Mouse (Mus musculus) thymus, postnatal 25 days (tissue): Measurements from ENCODE around the gene Gdf15.

Experiments used
- DNase-seq: peaks from one replicate; pipeline ENCODE4 v3.0.0; 2022

The Gdf15 gene

DNA sequence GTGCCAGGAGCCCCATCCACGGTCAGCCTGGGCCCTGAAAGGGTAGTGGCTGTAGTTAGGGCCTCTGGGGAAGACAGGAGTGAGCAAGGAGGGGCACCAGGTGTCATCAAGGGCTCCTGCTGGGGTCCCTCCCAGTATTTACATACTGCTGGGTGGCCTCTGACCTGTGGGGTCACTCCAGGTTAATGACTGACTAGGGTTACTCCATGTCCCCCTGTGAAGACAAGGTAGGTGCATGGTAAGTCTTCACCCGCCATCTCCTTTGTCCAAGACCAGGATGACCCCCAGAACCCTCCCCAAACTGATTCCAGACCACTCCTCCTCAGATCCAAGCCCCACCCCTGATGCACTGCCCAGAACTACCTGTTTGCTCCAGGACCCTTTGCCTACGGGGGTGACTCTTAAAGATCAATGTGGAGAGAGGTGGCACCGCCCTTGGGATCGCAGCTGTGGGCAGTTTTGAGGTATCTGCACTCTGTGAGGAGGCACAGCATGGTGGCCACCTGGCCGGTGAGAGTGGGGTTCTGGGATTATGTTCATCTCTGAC is at the start of gene Gdf15:
Gdf15 (minus strand) TSS at position 111 of the 547 bp plus-strand sequence.
- no peak for DNase-seq

DNA sequence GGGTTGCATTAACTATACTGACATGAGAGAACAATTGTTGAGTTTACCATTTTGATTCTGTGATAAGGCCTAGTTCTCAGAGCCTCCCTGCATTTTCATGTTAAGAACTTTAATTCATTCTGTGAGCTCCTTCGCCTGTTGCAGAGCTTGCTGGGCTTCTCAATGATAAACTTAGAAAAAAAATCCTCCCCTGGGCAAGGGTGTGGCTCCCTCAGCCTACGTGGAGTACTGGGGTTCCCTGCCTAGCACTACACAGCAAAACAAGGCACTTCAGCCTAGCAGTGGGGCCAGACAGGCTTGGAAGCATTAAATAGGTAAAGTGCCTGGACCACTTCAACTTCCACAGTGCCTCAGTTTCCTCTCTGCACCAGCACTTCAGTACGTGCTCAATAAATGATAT is 49.2 kb upstream of the Gdf15 start:
- no peak for DNase-seq

DNA sequence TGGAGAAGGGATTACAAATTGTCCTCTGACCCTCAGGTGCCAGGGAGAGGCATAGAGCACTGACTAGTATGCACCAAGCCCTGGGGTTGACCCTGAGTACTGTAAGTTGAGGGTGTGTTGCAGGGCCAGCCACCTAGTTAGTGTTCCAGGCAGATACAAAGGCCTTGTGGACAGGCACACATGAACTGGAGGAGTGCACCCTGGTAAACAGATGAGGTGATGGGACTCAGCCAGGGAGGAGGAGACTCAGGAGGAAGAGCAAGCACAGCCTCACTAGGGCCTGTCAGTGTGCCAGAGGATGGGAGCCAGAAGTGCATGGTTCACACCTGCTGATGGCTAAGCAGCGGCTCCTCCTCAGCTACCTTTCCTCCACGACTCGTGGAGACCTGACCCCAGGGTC is 47.8 kb upstream of the Gdf15 start:
- DNase-seq = no peak

DNA sequence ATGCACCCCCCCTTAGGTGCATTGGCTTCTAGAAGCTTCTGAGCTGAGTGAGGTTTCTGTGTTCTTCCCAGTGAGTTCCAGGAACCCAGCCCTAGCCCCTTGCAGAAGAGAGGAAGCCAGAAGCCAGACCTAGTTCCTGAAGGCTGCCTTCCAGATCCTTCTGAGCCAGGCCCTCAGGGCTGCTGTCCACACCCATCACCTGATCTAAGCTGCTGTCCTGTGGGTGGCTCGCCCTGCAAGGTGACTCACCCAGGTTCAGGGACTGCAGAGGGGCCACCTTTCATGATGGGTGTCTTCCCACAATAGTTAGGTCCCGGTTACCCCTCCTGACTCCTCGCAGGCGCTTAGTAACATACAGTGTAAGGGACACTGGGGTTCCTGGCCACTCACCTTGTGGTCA is 47.1 kb upstream of the Gdf15 start:
- DNase-seq = no peak

DNA sequence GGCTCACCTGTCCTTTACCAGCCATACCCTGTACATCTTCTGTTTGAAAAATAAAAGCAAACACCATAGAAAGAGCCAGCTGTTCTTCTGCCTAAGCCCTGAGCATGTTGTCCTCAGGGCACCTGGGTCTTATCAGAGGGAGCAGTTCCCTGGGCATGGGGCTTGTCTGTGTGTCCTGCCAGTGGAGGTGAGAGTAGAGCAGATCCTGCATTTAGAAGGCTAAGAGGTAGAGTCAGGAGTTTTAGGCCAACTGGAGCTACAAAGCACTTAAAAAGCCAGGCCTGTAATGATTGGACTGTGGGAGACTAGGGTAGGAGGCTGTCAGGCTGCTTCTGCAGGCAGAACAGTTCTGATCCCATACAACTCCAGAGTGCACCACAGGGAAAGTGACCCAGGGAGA is 46.4 kb upstream of the Gdf15 start:
- DNase-seq = no peak

DNA sequence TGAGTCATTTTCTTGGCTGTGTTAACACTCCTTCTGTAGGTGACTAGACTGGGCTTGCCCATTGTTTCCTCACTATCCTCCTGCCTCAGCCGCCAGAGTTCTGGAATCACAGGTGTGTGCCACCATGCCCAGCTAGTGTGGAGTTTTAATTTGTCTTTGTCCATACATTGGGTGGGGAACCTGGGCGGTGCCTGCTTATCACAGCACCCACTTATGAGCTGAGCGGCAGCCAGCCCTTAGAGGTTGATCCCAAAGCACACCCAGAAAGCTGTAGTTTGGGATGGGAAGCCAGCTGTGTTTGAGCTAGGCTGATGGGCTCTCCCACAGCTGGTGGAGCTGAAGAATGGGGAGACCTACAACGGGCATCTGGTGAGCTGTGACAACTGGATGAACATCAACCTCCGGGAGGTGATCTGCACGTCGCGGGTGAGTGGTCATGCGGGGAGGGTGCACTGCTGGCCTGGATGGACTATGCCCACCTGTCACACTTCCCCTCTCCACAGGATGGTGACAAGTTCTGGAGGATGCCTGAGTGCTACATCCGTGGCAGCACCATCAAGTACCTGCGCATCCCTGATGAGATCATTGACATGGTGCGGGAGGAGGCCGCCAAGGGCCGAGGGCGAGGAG is 45.3 kb upstream of the Gdf15 start:
- DNase-seq = no peak

DNA sequence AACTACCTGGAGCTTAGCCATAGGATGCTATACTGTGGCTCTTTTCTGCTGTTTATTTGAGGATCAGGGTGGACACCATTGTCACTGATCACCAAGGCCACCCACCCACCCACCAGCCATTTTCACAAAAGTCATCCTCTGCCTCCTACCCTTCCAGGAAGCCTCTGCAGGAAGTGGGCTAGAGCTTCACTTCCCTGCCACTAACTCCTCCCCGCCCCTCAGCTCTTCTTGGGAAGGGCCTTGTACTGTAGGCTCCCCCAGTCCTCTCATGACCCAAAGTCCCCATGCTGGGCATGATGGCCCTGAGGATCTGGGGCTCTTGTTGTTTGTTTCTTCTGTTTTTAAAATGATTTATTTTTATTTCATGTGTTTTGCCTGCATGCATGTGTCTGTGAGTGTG is 43.1 kb upstream of the Gdf15 start:
- DNase-seq = peak; percentile 73

DNA sequence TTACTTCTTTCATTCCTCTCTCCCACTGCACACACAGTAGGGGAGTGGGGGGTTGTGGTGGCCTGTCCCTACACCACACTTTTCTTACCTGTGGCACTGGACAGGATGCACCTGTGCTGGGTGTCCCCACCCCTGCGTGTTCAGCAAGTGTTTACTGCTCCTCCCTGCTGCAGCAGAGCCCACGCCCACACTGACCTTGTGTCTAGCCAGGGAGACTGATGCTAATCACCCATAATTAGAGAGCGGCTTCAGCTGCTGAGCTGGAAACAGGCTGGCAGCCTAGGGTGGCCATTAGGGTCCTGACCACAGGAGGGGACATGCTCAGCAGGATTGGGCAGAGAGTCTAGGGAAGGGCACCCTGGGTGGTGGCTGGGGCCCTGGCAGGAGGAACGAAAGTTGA is 42.5 kb upstream of the Gdf15 start:
- no peak for DNase-seq

DNA sequence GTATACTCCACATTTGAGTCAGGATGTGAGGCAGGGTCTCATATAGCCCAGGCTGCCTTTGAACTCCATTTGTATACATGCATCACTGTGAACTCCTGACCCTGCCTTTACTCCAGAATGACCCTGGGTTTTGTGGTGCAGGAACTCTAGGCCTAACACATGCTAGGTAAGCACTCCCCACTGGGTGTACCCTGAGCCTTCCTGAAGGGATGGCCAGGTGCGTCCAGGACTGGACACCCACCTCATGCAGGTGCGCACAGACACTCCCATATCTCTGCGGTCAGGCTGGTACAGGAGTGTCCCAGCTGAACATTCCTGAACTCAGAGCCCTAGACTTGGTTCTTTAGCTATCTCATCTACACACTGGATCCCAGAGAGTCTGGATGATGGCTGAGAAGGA is 41.9 kb upstream of the Gdf15 start:
- peak; percentile 25 for DNase-seq

DNA sequence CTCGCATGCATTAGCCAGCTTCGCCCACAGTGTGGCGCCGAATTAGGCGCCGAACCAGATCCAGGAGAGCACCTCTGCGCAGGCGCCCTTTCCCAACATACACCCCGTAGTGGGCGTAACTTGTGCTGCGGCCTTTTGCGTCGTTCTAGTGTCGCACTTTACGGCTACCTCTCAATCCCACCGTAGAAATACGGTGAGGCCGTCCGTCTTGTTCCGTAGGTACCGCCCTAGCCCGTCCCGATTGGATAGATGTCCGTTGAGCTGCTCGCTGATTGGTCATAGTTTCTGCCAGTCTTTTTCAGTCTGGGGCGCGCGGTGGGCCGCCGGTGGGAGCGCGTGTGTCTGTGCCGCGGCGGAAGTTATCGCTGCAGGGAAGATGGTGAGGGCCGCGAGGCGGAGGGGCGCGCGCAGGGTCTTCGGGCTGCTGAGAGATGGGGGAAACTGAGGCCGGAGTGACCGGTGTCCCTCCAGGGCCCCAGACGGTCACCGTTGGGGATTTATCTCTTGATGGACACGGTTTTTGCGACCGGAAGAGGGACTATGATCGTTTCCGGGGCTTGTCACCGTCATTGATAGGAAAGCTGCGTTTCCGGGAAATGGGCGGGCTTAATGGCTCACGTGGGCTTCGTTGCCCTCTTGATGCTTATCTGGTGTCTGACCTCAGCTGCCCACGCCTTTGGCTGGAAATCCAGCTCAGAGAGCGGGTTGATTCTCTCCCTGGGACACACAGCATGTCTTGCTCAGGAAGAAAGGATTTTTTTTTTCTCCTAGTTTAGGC is 41.0 kb upstream of the Gdf15 start, which contains the start of gene Lsm4:
Lsm4 (plus strand) TSS at position 170 of the 778 bp plus-strand sequence.
- peak; percentile 99 for DNase-seq

DNA sequence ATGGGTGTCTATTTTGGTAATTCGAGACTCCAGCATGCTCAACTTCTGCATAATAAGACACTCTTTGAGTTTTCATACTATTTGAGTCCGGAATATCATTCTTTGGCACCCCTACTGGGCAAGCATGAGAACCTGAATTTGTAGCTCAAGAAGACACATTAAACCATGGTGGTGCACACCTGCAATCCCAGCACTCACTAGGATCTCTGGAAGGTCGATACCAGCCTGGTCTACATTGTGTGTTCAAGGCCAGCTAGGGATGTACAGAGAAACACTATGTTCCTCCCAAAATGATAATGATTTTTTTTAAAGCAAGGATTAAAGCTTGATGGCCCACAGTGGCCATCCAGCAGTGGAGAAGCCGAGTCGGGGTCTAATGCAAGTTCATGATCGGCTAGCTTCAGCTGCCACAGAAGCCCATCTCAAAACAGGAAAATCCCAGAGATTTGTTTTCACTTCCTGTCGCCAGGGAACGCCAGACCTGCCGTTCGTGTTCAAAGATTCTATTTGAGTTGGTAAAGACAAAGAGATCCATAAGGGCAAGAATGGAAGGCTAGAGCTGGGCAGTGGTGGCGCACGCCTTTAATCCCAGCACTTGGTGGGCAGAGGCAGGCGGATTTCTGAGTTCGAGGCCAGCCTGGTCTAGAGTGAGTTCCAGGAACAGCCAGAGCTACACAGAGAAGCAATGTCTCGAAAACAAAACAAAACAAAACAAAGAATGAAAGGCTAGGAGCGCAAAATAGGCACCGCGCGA is 40.2 kb upstream of the Gdf15 start:
- no peak for DNase-seq

DNA sequence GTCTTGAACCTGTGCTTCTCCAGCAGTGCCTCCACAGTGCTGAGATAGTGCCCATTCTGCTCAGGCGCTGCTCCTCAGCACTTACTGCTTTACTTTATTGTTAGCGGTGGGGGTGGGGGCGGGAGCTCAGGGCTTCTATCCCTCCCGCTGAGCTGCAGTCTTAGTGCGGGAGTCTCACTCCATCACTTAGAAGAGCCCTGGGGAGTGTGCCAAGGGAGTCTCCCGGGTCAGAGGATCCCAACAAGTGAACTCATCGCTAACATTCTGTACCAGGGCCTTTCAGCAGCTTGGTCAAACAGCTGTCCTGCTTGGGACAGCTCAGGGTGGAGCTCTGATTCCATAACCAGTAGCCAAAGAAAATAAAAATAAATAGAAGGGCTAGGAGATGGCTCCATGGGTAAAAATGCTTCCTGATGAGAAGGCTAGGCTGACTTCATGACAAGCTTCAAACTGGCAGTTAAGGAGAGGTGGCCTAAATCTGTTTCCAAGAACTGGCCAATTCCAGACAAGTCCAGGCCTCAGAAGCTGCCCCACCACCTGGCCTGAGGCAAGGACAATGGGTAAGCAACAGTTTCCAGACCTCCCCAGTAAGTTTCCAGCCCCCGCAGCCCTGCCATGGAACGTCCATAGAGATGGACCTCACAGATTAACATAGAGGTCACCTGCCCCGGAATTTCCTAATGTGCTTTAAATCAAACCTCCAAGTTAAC is 39.5 kb upstream of the Gdf15 start:
- DNase-seq = no peak

DNA sequence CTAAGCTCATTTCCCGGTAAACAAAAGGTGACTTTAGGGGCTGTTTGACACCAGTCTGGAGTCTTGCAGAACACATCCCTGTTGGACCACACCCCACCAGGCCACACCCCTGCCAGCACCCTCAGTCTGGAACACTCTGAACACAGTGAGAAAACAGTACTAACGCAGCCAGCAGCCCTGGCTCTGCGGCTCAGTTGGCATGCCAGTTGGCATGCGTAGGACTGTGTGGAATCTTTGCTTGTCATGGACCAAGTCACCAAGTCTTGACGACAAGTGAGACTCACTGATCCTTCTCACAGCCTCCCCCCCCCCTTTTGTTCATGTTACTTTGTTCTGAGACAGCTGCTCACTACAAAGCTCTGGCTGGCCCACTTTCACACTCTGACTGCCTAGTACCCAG is 34.8 kb upstream of the Gdf15 start:
- peak; percentile 24 for DNase-seq

DNA sequence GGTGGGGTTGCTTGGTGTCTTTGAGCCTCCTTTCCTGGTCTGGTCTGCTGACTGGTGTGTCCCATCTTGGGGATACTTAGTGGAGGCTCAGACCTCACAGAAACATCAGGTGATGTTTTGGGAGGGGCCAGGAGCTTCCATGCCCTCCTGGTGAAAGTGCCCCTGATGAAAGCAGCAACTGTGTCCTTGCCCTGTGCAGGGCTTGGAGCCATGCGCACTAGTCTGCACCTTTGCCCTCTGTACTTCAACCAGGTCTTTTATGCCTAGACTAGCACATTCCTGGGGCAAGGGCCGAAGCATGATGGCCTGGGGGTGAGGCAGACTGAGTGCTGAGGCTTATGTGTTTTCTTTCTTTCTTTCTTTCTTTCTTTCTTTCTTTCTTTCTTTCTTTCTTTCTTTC is 33.3 kb upstream of the Gdf15 start:
- DNase-seq = no peak

DNA sequence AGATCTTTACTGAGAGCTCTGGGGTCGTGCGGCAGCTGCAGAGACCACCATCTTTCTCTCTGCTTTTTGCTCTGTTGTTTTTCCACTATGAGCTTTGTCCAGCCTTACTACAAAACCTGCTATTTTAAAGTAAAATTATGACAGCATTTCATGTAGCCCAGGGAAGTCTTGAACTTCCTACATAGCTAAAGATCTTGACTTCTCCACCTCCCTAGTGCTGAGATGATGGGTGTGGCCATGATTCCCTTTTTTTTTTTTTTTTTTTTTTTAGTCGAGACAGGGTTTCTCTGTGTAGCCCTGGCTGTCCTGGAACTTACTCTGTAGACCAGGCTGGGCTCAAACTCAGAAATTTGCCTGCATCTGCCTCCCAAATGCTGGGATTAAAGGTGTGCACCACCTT is 32.4 kb upstream of the Gdf15 start:
- no peak for DNase-seq

DNA sequence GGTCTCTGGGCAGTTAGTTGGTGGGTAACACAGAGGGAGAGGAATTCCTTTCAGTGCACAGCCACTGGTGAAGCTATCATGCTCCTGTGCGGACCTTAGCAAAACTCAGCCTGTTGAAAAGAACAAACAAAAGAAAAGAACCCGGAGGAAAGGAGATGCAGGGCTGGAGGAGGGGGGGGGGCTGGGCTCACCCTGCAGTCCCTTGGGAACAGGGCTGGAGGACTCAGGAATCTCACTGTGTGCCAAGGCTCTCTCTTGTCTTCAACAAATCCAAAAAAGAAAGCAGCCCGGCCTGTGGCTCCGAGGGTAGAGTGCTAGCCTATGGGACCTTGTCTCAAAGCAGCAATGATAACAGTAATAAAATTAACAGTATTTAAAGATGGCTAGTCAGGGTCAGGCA is 31.4 kb upstream of the Gdf15 start:
- no peak for DNase-seq

DNA sequence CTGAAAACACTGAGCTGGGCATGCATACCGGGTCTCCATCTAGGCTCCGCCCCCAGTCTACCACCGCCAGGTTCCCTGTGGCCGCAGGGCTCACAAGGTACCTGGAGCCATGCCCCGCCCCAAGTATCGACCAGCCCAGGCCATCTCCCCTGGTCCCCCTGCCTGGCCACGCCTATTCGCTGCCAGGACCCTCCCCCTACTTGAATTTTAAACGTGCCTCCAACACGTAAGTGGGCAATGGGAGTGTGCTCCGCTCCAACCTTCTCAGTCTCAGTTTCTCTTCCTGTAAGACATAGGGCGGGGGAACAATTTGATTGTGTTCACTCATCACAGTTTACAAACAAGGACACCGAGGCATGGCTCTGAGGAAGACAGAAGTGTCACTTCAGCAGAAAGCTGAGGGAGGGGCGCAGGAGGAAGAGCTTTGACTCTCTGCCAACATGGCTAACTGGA is 28.0 kb upstream of the Gdf15 start, which contains the start of gene Pgpep1:
Pgpep1 (minus strand) TSS at position 116 of the 453 bp plus-strand sequence.
- peak; percentile 35 for DNase-seq

DNA sequence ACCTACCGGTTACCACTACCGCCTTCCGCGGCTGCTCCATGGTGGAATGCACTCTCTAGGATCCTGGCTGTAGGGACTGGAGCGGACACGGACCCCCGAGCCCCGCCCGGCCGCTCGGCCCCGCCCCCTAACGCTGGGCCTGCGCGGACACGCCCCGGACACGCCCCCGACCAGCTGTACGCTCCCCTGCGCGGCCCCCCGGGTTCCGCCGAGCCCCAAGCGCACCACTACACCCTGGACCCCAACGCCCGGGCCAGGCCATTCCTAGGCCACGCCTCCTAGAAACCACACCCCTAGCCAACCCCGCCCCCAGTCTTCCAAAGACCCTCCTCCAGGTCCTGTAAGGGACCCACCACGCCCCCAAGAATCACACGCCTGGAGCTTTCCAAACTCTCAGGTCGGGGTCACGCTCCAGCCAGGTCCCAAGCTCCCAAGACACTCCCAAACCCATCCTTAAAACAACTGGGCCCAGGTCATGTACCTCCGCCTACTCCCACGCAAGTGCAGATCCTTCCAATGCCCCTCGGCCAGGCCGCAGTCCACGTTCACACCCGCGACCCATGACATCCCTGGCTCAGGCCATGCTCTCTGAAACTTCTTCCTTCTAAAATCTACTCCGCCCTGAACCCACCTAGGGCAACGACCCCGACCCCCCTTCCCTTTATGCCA is 27.5 kb upstream of the Gdf15 start:
- DNase-seq = peak; percentile 90

DNA sequence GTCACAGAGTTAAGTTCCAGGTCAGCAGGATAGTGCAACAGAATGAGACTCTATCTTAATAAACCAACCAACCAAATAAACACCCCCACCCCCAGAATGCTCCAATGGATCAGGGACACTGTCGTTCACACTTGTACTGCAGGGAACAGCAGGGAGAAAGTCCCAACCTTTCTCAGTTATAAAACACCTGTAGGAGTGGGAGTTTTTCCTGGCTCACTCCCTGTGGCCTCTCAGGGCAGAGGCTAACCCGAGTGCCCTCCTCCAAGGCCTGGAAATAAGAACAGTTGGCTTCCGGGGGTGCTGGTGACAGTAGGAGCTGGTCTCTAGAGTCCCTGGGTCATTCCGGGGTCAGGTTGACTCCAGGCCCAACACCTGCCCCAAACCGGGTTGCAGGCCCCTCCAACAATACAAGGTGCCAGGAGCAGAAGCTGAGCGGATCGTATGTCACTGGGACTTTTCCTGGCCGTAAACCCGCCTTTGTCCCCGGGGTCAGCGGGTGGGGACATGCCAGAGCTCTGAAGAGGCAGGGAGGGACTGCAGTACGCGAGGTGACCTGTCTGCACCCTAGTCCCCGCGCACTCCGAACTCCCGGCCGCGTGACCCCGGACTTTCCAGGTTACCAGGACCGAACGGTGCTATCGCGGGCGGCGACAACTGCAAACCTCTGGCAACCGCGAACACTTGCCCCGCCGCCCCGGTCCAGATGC is 26.8 kb upstream of the Gdf15 start:
- no peak for DNase-seq

DNA sequence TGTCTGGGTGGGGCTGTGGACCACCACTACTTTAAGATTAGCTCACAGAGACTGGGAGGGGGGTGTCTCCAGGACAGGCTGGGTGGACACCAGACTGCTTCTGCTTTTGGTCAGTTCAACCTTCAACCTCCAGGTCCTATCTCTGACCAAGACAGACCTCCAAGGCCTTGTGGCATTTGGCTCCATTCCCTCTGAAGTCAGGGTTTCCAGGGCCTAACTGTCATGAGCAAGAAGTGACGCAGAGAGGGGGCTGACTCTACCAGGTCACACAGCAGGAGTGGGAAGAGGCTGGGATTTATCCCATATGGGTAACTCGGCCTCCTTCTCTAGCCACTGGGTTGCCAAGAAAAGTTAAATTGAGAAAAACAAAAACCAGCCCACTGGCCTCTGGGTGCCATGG is 25.5 kb upstream of the Gdf15 start:
- no peak for DNase-seq

DNA sequence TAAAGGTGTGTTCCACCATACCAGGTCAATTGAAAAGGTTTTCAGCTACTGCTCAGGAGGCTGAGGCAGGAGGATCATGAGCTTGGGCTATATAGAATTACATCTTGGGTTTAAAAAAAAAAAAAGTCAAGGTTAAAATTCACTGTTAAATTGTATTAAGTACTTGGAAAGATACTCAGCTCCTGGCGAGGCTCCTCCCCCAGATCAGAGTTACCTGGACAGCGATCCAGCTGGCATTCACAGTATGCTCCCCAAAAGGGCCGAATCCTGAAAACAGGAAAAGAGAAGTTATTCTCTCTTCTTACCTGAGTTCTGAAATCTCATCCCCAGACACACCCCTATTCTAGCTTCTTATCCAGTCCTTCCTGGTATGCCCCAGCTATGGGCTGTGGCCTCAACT is 25.0 kb upstream of the Gdf15 start:
- DNase-seq = no peak
